Mouse (Mus musculus) testis, adult 2 months (tissue): ENCODE results near the gene Tle4.

Experiments
- CTCF ChIP-seq: fragments of 200-500 bp; IDR thresholded peaks from 2 replicates; pipeline ENCODE4 v1.5.1; 2012; ENCODE audit warnings: low read depth, mild to moderate bottlenecking, inconsistent platforms, low read length, moderate library complexity; ENCODE audit not compliant: control insufficient read depth, insufficient read depth, insufficient replicate concordance
- POLR2A ChIP-seq: fragments of 200-500 bp; IDR thresholded peaks from 2 replicates; pipeline ENCODE4 v1.6.1; 2012; ENCODE audit warnings: low read depth, mild to moderate bottlenecking, inconsistent platforms, low read length, moderate library complexity; ENCODE audit not compliant: control insufficient read depth

GRCm38 (mm10) chr19:14586171-14586570 lies 11.7 kb downstream of the Tle4 start:
- TF ChIP-seq POLR2A (no peak), CTCF (no peak)
